Mouse (Mus musculus) neutrophil, adult 65 days (primary cell): ENCODE data around the gene Sirt4. TPM values are rescaled to one million over a fixed set of nuclear protein-coding genes. Genes with fewer than 3 reads are reported as not detected.

Source experiments
- total RNA-seq: library from RNA; stranded (reverse); gene quantifications from 2 replicates; pipeline ENCODE4 v1.2.4, GENCODE M21; 2023

The Sirt4 gene
- 1.4 and 6.7 TPM in 2 replicates for total RNA-seq

DNA sequence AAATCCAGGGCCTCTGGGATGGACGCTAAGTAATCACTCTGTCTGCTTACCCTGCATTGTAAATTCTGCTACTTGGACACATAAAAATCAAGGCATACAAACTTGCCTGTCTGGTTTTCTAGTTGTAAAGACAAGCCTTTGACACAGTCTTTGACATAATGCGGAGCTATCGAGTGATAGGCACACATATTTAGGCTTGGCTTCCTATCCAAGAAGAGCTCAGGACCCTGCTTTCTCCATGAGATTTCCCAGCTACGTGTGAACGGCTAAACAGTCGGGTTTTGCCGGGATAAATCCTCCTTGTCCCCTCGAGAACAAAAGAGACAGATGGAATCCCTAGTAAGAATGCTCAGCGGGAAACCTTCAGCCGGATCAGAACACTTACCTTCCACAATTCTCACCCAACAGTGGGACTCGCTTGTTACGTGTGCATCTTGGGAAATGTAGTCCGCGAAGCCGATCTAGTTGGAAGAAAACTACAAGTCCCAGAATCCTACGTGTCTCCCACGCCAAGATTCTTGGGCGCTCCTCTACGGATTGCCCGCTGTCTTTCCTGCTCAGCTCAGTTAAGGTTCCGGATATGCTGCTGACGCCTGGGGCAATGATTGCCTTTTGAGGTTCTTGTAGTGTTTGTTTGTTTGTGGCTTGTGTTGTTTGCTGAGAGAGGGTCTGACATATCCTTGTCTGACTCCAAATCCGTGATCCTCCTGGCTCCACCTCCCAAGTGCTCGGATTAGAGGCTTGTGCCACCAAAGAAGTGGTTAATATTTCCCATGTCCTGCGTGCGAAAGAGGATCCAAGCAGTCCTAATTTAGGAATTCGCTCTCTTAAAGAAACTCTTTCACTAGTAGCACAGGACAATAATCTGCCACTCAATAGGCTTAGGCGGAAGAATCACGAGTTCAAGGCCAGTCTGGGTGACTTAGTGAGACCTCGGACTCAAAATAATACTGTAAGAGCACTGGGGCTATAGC is at the start of gene Sirt4:
Gene Sirt4 (minus strand): TSS at position 779 of the 974 bp plus-strand sequence.

DNA sequence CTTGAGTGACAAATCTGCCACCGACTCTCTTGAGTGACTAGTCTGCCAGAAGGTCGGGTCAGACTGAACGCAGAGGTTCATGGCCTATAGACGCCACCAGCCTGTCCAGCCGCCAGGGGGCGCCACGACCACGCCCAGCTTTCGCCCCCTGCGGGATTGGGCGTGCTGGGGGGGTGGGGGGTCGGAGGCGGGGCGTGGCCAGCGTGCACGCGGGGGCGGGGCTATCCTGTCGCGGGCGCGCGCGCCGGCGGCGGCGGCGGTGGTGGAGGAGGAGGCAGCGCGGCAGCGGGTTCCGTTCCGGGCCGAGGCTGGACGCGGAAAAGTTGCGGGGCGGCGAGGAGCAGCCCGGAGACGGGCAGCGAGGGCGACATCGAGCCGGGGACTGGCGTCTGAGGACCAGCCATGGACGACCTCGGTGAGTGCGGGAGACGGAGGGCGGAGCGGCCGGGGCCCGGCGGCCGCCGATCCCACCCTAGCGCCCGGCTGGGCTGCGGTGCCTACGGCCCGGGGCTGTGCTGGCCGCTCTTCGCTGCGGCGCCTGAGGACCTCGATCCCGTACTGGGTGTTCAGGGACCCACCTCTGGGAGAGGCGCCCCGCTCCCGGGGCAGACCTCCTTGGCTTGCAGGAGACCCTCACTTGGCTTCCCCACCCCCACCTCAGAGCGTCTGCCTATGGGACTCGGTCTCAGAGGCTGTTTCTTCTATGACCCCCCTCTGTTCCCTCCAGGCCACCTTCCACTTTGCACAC is 22.1 kb upstream of the Sirt4 start, which contains the start of gene Pxn:
Gene Pxn (plus strand): TSS at position 223 of the 748 bp plus-strand sequence.

DNA sequence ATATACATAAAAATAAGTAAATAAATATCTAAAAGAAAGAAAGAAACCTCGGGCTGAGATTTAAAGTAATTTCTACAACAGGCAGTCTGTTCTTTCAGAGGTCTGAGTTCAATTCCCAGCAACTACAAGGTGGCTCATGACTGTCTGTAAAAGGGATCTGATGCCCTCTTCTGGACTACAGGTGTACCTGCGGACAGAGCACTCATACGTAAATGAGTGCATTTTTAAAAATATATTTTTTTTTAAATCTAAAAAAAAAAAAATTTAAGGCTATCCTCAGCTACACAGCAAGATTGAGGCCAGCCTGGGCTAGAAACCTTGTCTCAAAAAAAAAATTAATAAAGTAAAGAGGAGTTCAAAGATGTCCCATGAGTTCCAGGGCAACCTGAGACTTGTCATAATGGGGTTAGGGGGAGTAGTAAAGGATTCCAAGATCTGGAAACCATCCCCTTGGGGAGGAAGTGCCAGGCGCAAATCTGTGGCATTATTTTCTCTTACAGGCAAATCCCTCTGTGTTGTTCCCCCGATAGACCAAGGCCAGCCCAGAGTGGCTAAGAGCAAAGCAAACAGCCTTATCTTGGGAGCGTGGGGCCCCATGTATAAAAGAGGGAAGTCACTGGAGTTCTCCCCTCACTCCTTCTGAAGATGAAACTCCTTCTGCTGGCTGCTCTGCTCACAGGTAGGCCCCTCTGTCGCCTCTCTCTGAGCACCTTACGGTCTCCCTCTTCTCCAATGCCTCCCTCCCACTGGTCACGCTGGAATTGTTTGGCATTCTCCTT is 18.7 kb downstream of the Sirt4 start, which contains the start of gene Pla2g1b:
Gene Pla2g1b (plus strand): TSS at position 621 of the 779 bp plus-strand sequence.

GRCm38 (mm10) chr5:115429359-115430186 is 55.0 kb downstream of the Sirt4 start, which contains the start of gene Msi1:
TSS of gene Msi1 (plus strand) at chr5:115429599.

Other genes starting within 250 kb of the Sirt4 start
- 8.1 and 11.9 TPM in 2 replicates for gene Pop5, start 248.9 kb downstream of the Sirt4 start, total RNA-seq
- 197 and 217 TPM in 2 replicates for gene Rnf10, start 211.8 kb downstream of the Sirt4 start, total RNA-seq
- 7.1 and 13.0 TPM in 2 replicates for gene Coq5, start 205.1 kb downstream of the Sirt4 start, total RNA-seq
- gene Dynll1, start 183.7 kb downstream of the Sirt4 start, total RNA-seq = 149 and 192 TPM in 2 replicates
- 43.0 and 57.0 TPM in 2 replicates for gene Srsf9, start 157.5 kb downstream of the Sirt4 start, total RNA-seq
- 4.6 and 6.4 TPM in 2 replicates for gene Gatc, start 143.5 kb downstream of the Sirt4 start, total RNA-seq
- 16.3 and 17.9 TPM in 2 replicates for gene Triap1, start 143.5 kb downstream of the Sirt4 start, total RNA-seq
- gene Cox6a1, start 135.7 kb downstream of the Sirt4 start, total RNA-seq = 186 and 217 TPM in 2 replicates
- not detected in 2 replicates for gene Msi1, start 55.1 kb downstream of the Sirt4 start, total RNA-seq
- gene Pla2g1b, start 18.5 kb downstream of the Sirt4 start, total RNA-seq = not detected in 2 replicates
- gene Pxn, start 22.0 kb upstream of the Sirt4 start, total RNA-seq = 398 and 435 TPM in 2 replicates
- 522 and 542 TPM in 2 replicates for gene Rplp0, start 74.7 kb upstream of the Sirt4 start, total RNA-seq
- gene Gcn1l1, start 80.5 kb upstream of the Sirt4 start, total RNA-seq = 20.9 and 33.2 TPM in 2 replicates
- 65.3 and 65.9 TPM in 2 replicates for gene Rab35, start 147.2 kb upstream of the Sirt4 start, total RNA-seq
- 1.1 and 1.2 TPM in 2 replicates for gene Bicdl1, start 246.9 kb upstream of the Sirt4 start, total RNA-seq